Mouse (Mus musculus) forebrain, embryonic 10.5 days (tissue): ENCODE measurements around the gene Arsg. TPM values are rescaled to one million over a fixed set of nuclear protein-coding genes. Genes with fewer than 3 reads are reported as not detected.

Experiments
- DNase-seq: peaks from one replicate; pipeline ENCODE4 v3.0.0-alpha.2; 2017; ENCODE audit warnings: low spot score; ENCODE audit errors: extremely low spot score
- H3K27ac ChIP-seq: fragments of 300-500 bp; sonication (generic); 2 replicates; pipeline ENCODE4 v1.5.1; 2016; ENCODE audit warnings: mild to moderate bottlenecking
- H3K27me3 ChIP-seq: fragments of 300-500 bp; sonication (generic); 2 replicates; pipeline ENCODE4 v1.6.1; 2016; ENCODE audit warnings: mild to moderate bottlenecking; ENCODE audit not compliant: poor library complexity, severe bottlenecking
- H3K36me3 ChIP-seq: fragments of 300-500 bp; sonication (generic); replicated peaks from 2 replicates; pipeline ENCODE4 v1.6.1; 2016; ENCODE audit warnings: mild to moderate bottlenecking, moderate library complexity
- H3K4me1 ChIP-seq: fragments of 300-500 bp; sonication (generic); 2 replicates; pipeline ENCODE4 v1.6.1; 2016
- H3K4me3 ChIP-seq: fragments of 300-500 bp; sonication (generic); 2 replicates; pipeline ENCODE4 v1.5.1; 2016; ENCODE audit warnings: mild to moderate bottlenecking, moderate library complexity
- H3K9me3 ChIP-seq: fragments of 300-500 bp; sonication (generic); 2 replicates; pipeline ENCODE4 v1.6.1; 2016; ENCODE audit warnings: mild to moderate bottlenecking, moderate library complexity
- WGBS: fragments of 180-500 bp; shearing (Covaris S2); methylation state at CpG from one replicate; pipeline ENCODE4 v1.1.7; 2016; 5-methylcytosine and 5-hydroxymethylcytosine counted together
- polyA plus RNA-seq: library from polyadenylated mRNA; unstranded; fragments of >200 nt; fragmentation: Nextera tagmentation; extraction: Ambion mirVana; gene quantifications from 2 replicates; pipeline ENCODE4 v1.2.1, GENCODE M21; 2016

The Arsg gene
- polyA plus RNA-seq, 1 experiment from 2014 or later: 2.8 TPM

- H3K9me3 ChIP-seq: no peaks in the 10 kb centered on the region
- H3K4me3 ChIP-seq: no peak overlapping the region
- H3K27me3 ChIP-seq: no peaks in the 10 kb centered on the region
- DNase-seq: no peak
- no peaks in the 10 kb centered on the region for H3K36me3 ChIP-seq
- 89% methylated on average over 4 of the region's 4 CpGs for WGBS
- H3K4me1 ChIP-seq: 0 out of 2 replicates have a peak, but pooled peaks cover 3% of the 10 kb centered on the region
- H3K27ac ChIP-seq: no peak overlapping the region
Observed at GRCm38 (mm10) chr11:109563708-109564107, 90.5 kb downstream of the Arsg start.

DNA sequence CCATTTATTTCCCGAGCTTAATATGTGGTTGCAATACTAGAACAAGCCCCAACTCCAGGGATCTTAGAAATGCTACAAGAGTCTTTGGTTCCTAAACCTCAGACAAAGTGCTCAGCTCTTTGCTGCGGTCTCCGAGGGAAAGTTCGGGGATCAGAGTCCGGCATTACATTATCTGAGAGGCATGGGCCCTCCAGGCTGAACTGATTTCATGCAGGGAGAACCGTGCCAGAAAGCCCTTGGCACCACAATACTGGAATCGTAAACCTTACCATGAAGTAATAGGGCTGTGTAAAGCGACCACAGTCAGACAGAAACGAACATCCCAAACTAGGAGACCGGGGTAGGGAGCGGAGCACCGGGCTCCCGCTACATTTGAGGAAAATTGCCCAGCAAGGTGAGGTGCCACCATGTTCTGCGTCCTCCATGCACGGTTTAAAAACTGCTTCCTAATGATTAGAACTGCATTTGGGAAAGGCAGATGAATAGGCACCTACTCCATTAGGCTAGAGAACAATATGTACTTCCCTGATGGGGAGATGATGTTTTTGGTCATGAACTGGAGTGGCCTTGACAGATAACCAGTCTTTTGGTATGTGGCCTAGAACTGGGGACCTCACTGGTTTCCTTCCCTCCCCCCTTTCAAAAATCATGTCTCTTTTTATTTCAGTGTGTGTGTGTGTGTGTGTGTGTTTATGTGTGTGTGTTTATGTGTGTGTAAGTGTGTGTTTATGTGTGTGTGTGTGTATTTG, 91.5 kb downstream of the Arsg start:
- Histone ChIP-seq H3K9me3 (no peaks in the 10 kb centered on the region), H3K36me3 (no peaks in the 10 kb centered on the region), H3K27ac (no peak overlapping the region), H3K4me1 (0 out of 2 replicates have a peak, but pooled peaks cover 3% of the 10 kb centered on the region), H3K4me3 (no peak overlapping the region), H3K27me3 (no peaks in the 10 kb centered on the region)
- 91% methylated on average over 15 of the region's 15 CpGs for WGBS
- DNase-seq: no peak

DNA sequence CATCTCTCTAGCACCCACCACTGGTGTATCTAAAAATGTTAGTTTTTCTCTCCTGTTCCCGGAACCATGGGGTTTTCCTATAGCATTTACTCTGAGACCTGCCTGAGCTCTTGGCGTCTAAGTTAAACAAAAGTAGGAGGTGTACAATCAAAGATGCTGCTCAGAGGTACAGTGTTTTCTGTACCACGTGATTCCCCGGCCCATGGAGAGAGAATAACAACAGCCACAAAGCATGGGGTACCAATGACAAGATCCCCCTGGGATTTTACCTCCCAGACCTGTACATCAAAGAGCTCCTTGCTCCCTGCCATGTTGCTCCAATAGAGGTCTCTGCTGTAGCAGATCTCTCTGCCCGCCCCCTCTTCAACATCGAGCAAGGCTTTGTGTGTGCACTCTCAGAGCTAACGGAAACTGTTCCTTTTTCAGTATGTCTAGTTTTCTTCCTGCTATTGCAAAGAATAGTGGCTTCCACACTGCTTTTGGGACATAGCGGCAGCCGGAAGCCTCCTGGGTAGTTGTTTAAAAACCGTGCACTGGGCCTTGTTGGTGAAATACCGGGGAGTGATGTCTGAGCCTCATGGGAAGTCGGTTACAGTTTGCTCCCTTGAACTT, 95.9 kb downstream of the Arsg start:
- H3K4me3 ChIP-seq: no peak overlapping the region
- DNase-seq: no peak
- WGBS: 74% methylated on average over 12 of the region's 12 CpGs

GRCm38 (mm10) chr11:109569809-109570208, 96.6 kb downstream of the Arsg start:
- Histone ChIP-seq H3K4me1 (no peaks in the 10 kb centered on the region), H3K27me3 (no peaks in the 10 kb centered on the region), H3K36me3 (no peaks in the 10 kb centered on the region), H3K27ac (no peak overlapping the region), H3K9me3 (no peaks in the 10 kb centered on the region), H3K4me3 (no peak overlapping the region)
- WGBS: 79% methylated on average over 7 of the region's 7 CpGs
- DNase-seq: no peak

More for the DNA sequence above, 95.9 kb downstream of the Arsg start:
- H3K36me3 ChIP-seq: no peaks in the 10 kb centered on the region
- no peak overlapping the region for H3K27ac ChIP-seq
- H3K27me3 ChIP-seq: no peaks in the 10 kb centered on the region
- H3K9me3 ChIP-seq: no peaks in the 10 kb centered on the region
- H3K4me1 ChIP-seq: no peaks in the 10 kb centered on the region

DNA sequence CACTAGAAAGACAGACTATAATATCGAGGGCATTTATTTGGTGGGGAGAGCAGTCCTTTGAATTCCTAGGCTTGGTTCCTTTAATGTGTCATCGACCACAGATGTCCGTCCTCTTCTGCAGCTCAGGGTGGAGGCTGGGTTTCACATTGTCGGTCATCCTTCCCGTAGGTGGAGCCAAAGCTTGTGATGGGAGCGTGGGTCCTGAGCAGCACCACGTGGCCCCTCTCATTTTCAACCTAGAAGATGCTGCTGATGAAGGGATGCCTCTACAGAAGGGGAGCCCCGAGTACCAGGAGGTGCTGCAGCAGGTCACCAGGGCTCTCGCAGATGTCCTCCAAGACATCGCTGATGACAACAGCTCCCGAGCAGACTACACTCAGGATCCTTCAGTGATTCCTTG, 98.9 kb downstream of the Arsg start:
- Histone ChIP-seq H3K27ac (no peak overlapping the region), H3K4me1 (no peaks in the 10 kb centered on the region), H3K27me3 (no peaks in the 10 kb centered on the region), H3K36me3 (no peaks in the 10 kb centered on the region), H3K4me3 (no peak overlapping the region), H3K9me3 (no peaks in the 10 kb centered on the region)
- whole genome bisulfite sequencing: 88% methylated on average over 11 of the region's 11 CpGs
- no peak for DNase-seq

DNA sequence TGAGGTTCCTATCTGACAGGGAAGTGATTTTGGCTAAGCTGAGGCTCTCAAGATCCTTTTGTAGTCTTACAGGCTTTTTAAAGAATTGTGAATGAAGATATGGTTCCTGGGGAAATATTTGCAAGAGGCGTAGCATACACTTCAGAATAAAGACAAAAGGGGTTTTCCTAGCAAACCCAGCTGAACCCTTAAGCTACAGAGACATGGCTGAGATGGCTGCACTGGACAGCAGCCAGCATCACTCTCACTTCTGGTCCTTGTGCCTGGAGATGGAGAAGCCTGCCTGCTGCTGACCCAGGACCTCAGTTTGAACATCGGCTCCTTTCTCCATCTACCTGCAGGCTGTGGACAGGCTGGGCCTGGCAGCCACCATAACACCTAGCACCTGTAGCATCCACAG, 101.4 kb downstream of the Arsg start:
- Histone ChIP-seq H3K4me3 (no peak overlapping the region), H3K4me1 (no peaks in the 10 kb centered on the region; the same call in 1 of the 2 replicates), H3K27me3 (no peaks in the 10 kb centered on the region), H3K27ac (no peak overlapping the region), H3K9me3 (no peaks in the 10 kb centered on the region), H3K36me3 (0 out of 2 replicates have a peak, but pooled peaks cover 4% of the 10 kb centered on the region)
- no peak for DNase-seq
- WGBS: 99% methylated on average over 2 of the region's 2 CpGs

DNA sequence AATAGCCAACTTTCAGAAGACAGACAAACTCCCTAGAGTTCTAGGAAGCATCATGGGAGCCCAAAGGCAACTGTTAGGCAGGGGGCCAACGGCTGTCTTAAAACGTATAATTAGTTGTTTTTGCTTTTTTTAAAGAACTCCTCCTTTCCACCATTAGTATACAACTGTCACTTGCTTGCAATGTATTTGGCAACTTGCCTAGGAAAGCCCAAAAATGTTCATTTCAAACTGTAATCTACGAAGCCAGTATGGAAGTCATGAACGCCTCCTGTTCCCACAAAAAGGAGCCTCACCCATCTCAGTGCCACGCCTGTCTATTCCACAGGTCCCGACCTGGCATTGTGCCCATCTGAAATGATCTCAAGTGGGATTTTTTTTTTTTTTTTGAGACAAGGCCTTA, 102.7 kb downstream of the Arsg start:
- no peak overlapping the region for H3K27ac ChIP-seq
- H3K4me3 ChIP-seq: no peak overlapping the region
- WGBS: 93% methylated on average over 6 of the region's 6 CpGs
- H3K27me3 ChIP-seq: no peaks in the 10 kb centered on the region
- H3K36me3 ChIP-seq: 0 out of 2 replicates have a peak, but pooled peaks cover 4% of the 10 kb centered on the region
- H3K9me3 ChIP-seq: no peaks in the 10 kb centered on the region
- H3K4me1 ChIP-seq: no peaks in the 10 kb centered on the region; the same call in 1 of the 2 replicates
- no peak for DNase-seq

DNA sequence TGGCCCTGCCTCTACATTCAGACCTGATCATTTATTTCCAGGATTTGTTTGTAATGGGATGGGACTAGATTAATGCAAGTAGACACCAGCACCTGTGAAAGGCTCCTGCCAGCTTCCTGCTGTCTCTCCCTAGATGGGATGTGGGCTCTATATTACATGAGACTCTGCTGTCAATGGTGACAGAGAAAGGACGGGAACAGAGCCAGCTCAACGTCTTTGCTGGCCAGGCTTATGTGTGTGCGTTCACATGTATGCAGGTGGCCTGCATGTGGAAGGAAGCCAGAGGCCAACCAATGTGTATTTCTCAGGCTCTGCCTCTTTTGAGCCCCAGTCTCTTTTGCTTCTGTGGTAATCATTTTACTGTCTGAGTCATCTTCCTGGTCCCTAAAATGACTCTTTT, 105.4 kb downstream of the Arsg start:
- DNase-seq: no peak
- H3K27me3 ChIP-seq: no peaks in the 10 kb centered on the region

GRCm38 (mm10) chr11:109579999-109580398, 106.8 kb downstream of the Arsg start:
- Histone ChIP-seq H3K9me3 (no peaks in the 10 kb centered on the region), H3K27me3 (no peaks in the 10 kb centered on the region), H3K4me3 (no peak overlapping the region), H3K4me1 (peaks cover 13% of the 10 kb centered on the region), H3K27ac (no peak overlapping the region), H3K36me3 (0 out of 2 replicates have a peak, but pooled peaks cover 4% of the 10 kb centered on the region)
- no peak for DNase-seq
- 91% methylated on average over 9 of the region's 9 CpGs for WGBS

More for the DNA sequence above, 105.4 kb downstream of the Arsg start:
- Histone ChIP-seq H3K4me3 (no peak overlapping the region), H3K27ac (no peak overlapping the region), H3K36me3 (0 out of 2 replicates have a peak, but pooled peaks cover 4% of the 10 kb centered on the region), H3K4me1 (peaks cover 13% of the 10 kb centered on the region), H3K9me3 (no peaks in the 10 kb centered on the region)
- 92% methylated on average over 3 of the region's 3 CpGs for WGBS

DNA sequence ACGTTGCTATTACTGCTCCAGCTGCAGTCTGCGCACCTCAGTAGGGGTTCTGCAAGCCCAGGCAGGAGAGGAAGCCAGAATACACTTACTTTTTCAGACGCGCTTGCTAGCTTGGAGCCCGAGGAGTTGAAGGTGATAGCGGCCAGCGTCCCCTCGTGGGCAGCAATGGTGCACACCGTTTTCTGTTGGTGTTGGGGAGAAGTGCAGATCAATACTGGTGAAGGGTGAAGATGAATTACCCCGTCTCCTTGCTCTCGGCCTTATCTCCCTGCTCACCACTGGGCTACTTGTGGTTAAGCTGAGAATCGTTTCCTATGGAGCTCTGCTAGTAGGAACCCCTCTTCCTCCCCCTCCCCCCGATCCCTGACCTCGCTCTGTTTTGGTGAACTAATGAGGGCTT, 110.8 kb downstream of the Arsg start:
- Histone ChIP-seq H3K27me3 (no peaks in the 10 kb centered on the region), H3K36me3 (0 out of 2 replicates have a peak, but pooled peaks cover 4% of the 10 kb centered on the region), H3K4me1 (peaks cover 19% of the 10 kb centered on the region), H3K4me3 (no peak overlapping the region), H3K27ac (no peak overlapping the region), H3K9me3 (no peaks in the 10 kb centered on the region)
- DNase-seq: no peak
- 86% methylated on average over 14 of the region's 14 CpGs for WGBS

- Histone ChIP-seq H3K4me3 (no peak overlapping the region), H3K36me3 (no peaks in the 10 kb centered on the region), H3K4me1 (peaks cover 19% of the 10 kb centered on the region), H3K27ac (no peak overlapping the region), H3K27me3 (no peaks in the 10 kb centered on the region), H3K9me3 (no peaks in the 10 kb centered on the region)
- 51% methylated on average over 11 of the region's 11 CpGs for WGBS
- DNase-seq: peak; percentile 72
Observed at GRCm38 (mm10) chr11:109584843-109585713, 111.9 kb downstream of the Arsg start.

- H3K27ac ChIP-seq: no peak overlapping the region
- H3K4me3 ChIP-seq: no peak overlapping the region
- WGBS: 96% methylated on average over 2 of the region's 2 CpGs
- H3K27me3 ChIP-seq: no peaks in the 10 kb centered on the region
- no peaks in the 10 kb centered on the region for H3K36me3 ChIP-seq
- DNase-seq: no peak
- H3K9me3 ChIP-seq: no peaks in the 10 kb centered on the region
- H3K4me1 ChIP-seq: peaks cover 19% of the 10 kb centered on the region
Observed at GRCm38 (mm10) chr11:109586424-109586823, 113.2 kb downstream of the Arsg start.
